Mouse (Mus musculus) stomach, postnatal 0 days (tissue): ENCODE measurements around the gene Bicral. TPM values are rescaled to one million over a fixed set of nuclear protein-coding genes. Genes with fewer than 3 reads are reported as not detected.
A peak's percentile ranks its signal among the peaks of the same experiment; 100 is the strongest.

Experiments
- ATAC-seq: fragments of 200-750 bp; cut with Nextera tagmentation; 2 replicates; pipeline ENCODE4 v1.8.0; 2017; ENCODE audit not compliant: low FRiP score, low TSS enrichment
- DNase-seq: peaks from one replicate; pipeline ENCODE4 v3.0.0-alpha.2; 2016; ENCODE audit warnings: low spot score
- H3K27ac ChIP-seq: fragments of 300-500 bp; sonication (generic); replicated peaks from 2 replicates; pipeline ENCODE4 v1.5.1; 2014; ENCODE audit warnings: mild to moderate bottlenecking, control low read depth
- H3K27me3 ChIP-seq: fragments of 300-500 bp; sonication (generic); 2 replicates; pipeline ENCODE4 v1.6.1; 2014; ENCODE audit warnings: low read length; ENCODE audit not compliant: control insufficient read depth, insufficient read depth
- H3K36me3 ChIP-seq: fragments of 300-500 bp; sonication (generic); 2 replicates; pipeline ENCODE4 v1.6.1; 2014; ENCODE audit warnings: low read length, mixed read lengths; ENCODE audit not compliant: control insufficient read depth, insufficient read depth
- H3K4me1 ChIP-seq: fragments of 300-500 bp; sonication (generic); replicated peaks from 2 replicates; pipeline ENCODE4 v1.6.1; 2014; ENCODE audit warnings: antibody characterized with exemption; ENCODE audit not compliant: control insufficient read depth, insufficient read depth
- H3K4me2 ChIP-seq: fragments of 300-500 bp; sonication (generic); replicated peaks from 2 replicates; pipeline ENCODE4 v1.6.1; 2014; ENCODE audit warnings: low read depth, mild to moderate bottlenecking, control low read depth, moderate library complexity
- H3K4me3 ChIP-seq: fragments of 300-500 bp; sonication (generic); 2 replicates; pipeline ENCODE4 v1.5.1; 2014; ENCODE audit warnings: low read depth, low read length, control low read depth
- H3K9ac ChIP-seq: fragments of 300-500 bp; sonication (generic); 2 replicates; pipeline ENCODE4 v1.6.1; 2014; ENCODE audit warnings: mild to moderate bottlenecking, low read length, control low read depth, mixed read lengths
- H3K9me3 ChIP-seq: fragments of 300-500 bp; sonication (generic); 2 replicates; pipeline ENCODE4 v1.6.1; 2016; ENCODE audit warnings: low read length; ENCODE audit not compliant: control insufficient read depth
- CTCF ChIP-seq: IDR thresholded peaks from 2 replicates; pipeline ENCODE4 v1.5.1; 2016; ENCODE audit warnings: antibody characterized with exemption, low read depth, mild to moderate bottlenecking, moderate library complexity
- EP300 ChIP-seq: optimal IDR thresholded peaks from 2 replicates; pipeline ENCODE3; 2016; ENCODE audit warnings: antibody characterized with exemption
- WGBS: fragments of 180-500 bp; shearing (Covaris S2); extraction: QIAGEN DNeasy Blood & Tissue Kit; methylation state at CpG from one replicate; pipeline ENCODE4 v1.1.7; 2014; 5-methylcytosine and 5-hydroxymethylcytosine counted together
- polyA plus RNA-seq: library from polyadenylated mRNA; unstranded; fragments of >200 nt; fragmentation: Nextera tagmentation; extraction: Ambion mirVana; gene quantifications from 2 replicates; pipeline ENCODE4 v1.2.1, GENCODE M21; 2015

The Bicral gene
- polyA plus RNA-seq, 1 experiment from 2014 or later, result 2.3 TPM

GRCm38 (mm10) chr17:46776087-46776486, 82.2 kb downstream of the Bicral start:
- DNase-seq (peak; percentile 55), ATAC-seq (peak; percentile 64)
- Histone ChIP-seq H3K4me3 (no peak overlapping the region), H3K4me2 (no peak overlapping the region), H3K27ac (peak overlapping the region; percentile 64), H3K9me3 (no peaks in the 10 kb centered on the region), H3K36me3 (peaks cover 22% of the 10 kb centered on the region), H3K27me3 (no peaks in the 10 kb centered on the region), H3K4me1 (no peaks in the 10 kb centered on the region; the same call in 1 of the 2 replicates), H3K9ac (no peak overlapping the region)
- 41% methylated on average over 3 of the region's 3 CpGs for WGBS
- no peak for TF ChIP-seq CTCF
- no peak for TF ChIP-seq EP300

- H3K27me3 ChIP-seq, result no peaks in the 10 kb centered on the region
- no peak overlapping the region for H3K9ac ChIP-seq
- H3K27ac ChIP-seq, result peak overlapping the region; percentile 35; the same call in 1 of the 2 replicates
- ATAC-seq (no peak), DNase-seq (no peak)
- H3K4me1 ChIP-seq, result no peaks in the 10 kb centered on the region; the same call in 1 of the 2 replicates
- no peak overlapping the region for H3K4me3 ChIP-seq
- no peaks in the 10 kb centered on the region for H3K9me3 ChIP-seq
- no peak overlapping the region for H3K4me2 ChIP-seq
- peaks cover 18% of the 10 kb centered on the region for H3K36me3 ChIP-seq
- WGBS, result 84% methylated on average over 9 of the region's 9 CpGs
- TF ChIP-seq EP300, result no peak
- no peak for TF ChIP-seq CTCF
Observed at GRCm38 (mm10) chr17:46775070-46775469, 83.2 kb downstream of the Bicral start.

DNA sequence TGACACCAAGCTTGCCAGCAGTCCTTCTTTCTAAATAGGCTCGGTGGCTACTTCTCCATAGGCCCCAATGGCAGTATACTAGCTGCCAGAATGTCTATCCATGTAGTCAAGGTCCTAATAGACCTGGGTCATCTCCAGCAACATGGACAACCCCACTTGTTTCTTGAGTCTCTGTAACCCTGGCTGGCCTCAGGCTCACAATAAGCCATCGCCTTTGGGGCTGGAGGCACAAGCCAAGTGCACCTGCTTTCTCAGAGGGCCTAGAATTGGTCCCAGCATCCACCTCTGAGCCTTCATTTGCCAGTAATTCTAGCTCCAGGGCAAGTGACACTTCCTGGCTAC, 84.2 kb downstream of the Bicral start:
- Histone ChIP-seq H3K9ac (peak overlapping the region; percentile 31; the same call in 1 of the 2 replicates), H3K9me3 (no peaks in the 10 kb centered on the region), H3K36me3 (peaks cover 10% of the 10 kb centered on the region; the same call in 1 of the 2 replicates), H3K27me3 (no peaks in the 10 kb centered on the region), H3K4me2 (peak overlapping the region; percentile 85; the same call in 1 of the 2 replicates), H3K4me1 (no peaks in the 10 kb centered on the region; the same call in 1 of the 2 replicates), H3K27ac (0 out of 2 replicates have a peak overlapping the region, but pooled peaks have one; percentile 24), H3K4me3 (no peak overlapping the region)
- WGBS, result 51% methylated on average over 2 of the region's 2 CpGs
- TF ChIP-seq CTCF (no peak), EP300 (no peak)
- DNase-seq (no peak), ATAC-seq (no peak)

- Histone ChIP-seq H3K36me3 (peaks cover 10% of the 10 kb centered on the region; the same call in 1 of the 2 replicates), H3K27ac (peak overlapping the region; percentile 90), H3K27me3 (no peaks in the 10 kb centered on the region), H3K9me3 (no peaks in the 10 kb centered on the region), H3K4me3 (peak overlapping the region; percentile 86), H3K4me1 (no peaks in the 10 kb centered on the region; the same call in 1 of the 2 replicates), H3K4me2 (peak overlapping the region; percentile 85), H3K9ac (peak overlapping the region; percentile 81)
- WGBS, result 6% methylated on average over 19 of the region's 20 CpGs
- peak; percentile 42 for DNase-seq
- peak; percentile 46 for ATAC-seq
- TF ChIP-seq EP300 (no peak), CTCF (peak; percentile 55)
Observed at GRCm38 (mm10) chr17:46773278-46774130, 84.8 kb downstream of the Bicral start.

DNA sequence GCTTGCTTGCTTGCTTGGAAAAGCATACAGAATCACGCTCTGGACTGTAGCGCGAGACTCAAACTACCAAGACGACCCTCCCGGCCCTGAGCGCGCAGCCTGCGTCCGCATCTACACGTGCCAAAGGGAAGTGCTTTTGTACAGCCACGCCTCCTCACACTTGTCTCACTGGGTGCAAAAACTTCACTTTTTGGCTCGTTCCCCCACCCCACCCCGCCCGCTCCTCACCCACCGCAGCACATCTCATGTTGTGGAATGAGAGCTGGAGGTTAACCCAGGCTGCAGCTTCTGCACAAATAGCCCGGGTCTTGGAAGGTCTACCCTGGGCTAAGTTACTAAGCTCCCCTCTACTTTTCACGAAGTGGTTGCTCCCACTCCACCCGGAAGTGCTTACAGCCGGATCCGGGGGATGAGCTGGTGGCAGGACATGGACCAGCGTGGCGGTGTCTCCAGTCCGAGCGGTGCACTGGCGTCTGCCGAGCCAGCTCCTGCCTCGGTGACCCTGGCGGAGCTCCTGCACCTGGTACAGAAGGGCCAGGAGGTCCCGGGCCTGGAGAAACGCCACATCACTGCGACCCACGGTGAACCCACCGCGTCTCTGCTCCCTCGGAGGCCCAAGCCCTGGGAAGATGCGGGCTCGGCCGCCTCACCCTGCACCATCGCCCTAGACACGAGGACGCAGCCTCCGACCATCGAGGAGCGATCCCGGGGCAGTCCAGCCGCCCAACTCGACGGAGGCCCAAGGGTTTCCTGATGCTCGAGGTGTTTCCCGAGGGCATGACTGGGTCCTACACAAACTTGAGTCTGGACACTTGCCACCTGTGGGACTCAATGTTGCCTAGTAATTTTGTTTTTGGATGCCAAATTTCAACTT, 85.6 kb downstream of the Bicral start, which contains the start of gene 2310039H08Rik:
Gene 2310039H08Rik (plus strand): TSS at position 232 of the 874 bp plus-strand sequence.
- Histone ChIP-seq H3K4me3 (peak within 1 kb of the TSS; percentile 86), H3K9ac (peak within 1 kb of the TSS; percentile 81), H3K4me2 (peak within 1 kb of the TSS; percentile 85), H3K27me3 (no peaks in the 10 kb centered on the region), H3K36me3 (peaks cover 8% of the 10 kb centered on the region; the same call in 1 of the 2 replicates), H3K4me1 (no peaks in the 10 kb centered on the region; the same call in 1 of the 2 replicates), H3K27ac (peak within 1 kb of the TSS; percentile 90), H3K9me3 (no peaks in the 10 kb centered on the region)
- under 1% methylated on average over 50 of the region's 50 CpGs for WGBS
- ATAC-seq (peak; percentile 80), DNase-seq (peak; percentile 83)
- no peak for TF ChIP-seq CTCF
- no peak for TF ChIP-seq EP300
